Mouse (Mus musculus): ENCODE measurements around the gene Fam160a1.

Fam160a1 gene

DNA sequence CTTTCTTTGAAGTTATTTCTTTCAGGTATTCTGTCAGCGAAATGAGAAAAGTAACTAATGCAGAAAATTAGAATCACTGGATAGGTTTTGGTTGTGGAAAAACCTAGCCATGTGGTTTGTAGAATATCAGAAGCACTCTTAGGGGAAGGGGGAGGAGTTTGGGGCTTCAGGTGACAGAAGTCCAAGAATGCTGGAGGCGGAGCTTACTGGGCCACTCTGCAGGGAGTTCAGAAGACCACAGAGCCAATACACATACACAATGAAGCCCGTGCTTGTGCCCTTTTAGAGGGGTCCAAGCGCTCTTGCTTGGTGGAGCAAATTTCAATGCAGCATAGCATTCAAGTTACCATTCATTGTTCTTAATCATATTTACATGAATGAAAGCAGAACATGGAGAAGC, 68.2 kb downstream of the Fam160a1 start:
- no peak for DNase-seq (ENCODE audit: low spot score)

DNA sequence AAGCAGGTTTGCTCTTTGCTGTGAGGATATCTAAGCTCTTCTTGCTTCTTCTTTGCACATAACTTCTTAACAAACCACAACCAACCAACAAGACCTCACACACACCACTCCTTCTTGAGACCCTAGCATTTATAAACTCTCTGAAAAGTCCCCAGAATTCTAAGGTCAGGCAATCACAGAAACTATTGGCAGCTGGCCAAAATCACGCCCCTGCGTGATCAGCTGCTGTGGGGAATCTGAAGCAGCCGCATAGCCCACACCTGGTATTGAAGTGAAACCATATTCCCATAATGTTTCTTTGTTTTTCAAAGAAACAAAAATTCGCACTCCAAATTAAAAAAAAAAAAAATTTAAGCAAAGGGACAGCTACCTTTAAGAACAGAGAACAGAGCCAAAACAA, 71.0 kb downstream of the Fam160a1 start:
- no peak for DNase-seq (ENCODE audit: low spot score)

DNA sequence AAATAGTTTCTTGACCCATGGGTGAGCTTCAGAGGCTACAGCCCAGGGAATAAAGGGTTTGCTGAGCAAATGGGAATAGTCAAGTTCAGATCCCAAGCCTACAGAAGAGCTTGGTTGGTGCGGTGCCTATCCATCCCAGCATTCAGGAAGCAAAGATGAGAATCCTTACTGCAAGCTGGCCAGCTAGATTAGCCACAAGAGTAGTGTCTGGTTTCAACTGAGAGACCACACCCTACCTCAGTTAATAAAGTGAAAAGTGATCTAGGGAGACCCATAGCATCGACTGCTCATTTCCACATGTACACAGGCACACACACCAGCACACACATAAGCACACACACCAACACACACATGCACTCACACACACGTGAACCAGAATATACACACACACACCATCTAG, 75.3 kb downstream of the Fam160a1 start:
- no peak for DNase-seq (ENCODE audit: low spot score)

DNA sequence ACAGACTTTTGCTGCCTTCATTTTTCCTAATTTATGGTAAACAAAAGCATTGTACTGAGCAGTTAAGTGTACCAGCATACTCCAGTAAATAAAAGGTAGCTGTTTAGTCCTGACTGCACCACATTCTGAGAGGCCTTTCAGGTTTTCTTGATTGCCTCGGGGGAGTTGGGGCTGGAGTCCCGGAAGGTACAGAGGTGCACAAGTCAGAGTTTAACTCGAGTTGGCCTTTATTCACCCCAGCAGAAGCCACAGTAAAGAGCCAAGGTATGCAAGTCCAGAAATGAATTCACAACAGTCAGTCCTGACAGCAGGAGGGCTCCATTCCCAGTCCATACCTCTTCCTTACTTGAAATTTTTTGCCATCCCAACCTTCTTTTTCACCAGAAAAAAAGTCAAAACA, 78.5 kb downstream of the Fam160a1 start:
- no peak for DNase-seq (ENCODE audit: low spot score)

DNA sequence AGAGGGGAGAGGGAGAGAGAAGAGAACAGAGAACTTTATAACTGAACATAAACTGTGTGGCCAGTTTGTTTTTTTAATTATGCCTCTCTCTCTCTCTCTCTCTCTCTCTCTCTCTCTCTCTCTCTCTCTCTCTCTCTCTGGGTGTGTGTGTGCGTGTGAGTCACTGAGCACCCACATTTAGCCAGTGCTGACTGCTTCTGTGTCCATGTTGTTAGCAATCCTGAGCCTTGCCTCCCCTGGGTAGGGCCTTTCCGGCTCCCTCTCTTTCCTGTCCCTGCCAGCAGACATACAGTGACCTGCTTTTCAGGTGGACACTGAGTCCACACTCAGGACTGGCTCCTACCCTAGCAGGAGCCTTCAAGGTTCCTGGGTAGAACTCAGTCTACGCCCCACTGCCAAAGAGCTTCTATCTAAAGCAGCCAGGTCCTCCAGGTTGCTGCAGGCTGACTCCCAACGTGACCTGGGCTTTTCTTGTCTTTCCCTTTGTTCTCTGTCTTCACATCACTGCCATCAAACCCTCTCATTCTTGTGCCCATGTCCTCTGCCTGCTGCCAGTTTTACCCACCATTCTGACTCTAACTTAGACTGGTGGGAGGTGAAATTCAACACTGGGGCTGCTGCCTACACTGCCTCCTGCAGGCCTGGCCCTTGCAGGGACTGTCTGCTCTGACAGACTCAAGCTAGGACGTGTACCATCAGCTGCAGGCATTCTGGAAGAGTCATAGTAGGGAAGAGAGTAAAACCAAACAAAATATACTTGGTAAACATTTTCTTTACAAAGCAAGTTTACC, 83.0 kb downstream of the Fam160a1 start:
- DNase-seq (ENCODE audit: low spot score): no peak

DNA sequence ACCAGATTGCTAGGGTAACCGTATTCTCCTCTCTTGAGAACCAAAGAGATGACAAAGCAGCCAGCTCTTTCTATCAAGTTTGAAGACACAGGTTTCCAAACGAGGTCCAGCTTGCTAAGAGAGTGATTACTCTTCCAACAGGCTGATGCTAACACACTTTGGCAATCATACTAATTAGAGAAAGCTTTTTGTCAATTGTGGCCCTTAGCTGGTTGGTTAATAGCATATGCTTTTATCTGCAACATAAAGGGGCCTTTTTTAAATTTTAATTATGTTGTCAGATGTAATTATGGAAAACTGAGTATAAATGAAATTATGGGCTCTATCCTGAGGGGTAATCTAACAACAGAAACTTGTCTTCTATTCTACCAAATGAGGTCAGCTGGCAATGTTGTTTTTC, 89.9 kb downstream of the Fam160a1 start:
- no peak for DNase-seq (ENCODE audit: low spot score)

DNA sequence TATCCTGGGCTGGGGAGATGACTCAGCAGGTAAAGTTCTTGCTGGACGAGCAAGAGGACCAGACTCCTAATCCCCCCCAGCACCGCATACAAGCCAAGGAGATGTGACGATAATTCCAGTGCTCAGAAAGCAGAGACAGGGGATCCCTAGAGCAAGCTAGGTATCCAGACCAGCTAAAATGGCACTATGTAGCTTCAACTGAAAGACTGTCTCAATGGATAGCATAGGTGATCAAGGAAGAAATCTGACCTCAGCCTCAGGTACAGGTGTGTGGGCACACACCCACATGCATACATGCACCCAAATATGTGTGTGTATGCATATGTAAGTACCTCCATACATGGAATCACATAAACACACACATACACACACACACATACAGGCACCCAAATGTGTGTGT, 91.1 kb downstream of the Fam160a1 start:
- no peak for DNase-seq (ENCODE audit: low spot score)

DNA sequence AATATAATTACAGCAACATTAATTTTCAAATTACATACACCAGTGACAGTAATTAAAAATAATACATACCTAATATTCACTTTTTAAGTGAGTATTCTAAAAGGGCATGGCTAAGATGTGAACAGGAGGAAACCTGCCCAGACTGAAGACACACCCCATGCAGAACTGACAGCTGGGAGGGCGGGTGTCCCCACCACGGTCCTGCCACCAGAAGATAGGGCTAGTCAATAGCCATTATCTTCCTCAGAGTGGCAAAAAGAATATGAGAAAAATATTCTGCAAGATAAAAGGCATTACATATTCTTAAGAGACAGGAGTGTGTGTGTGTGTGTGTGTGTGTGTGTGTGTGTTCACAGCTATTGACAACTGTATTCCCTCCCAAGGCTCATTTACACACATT, 92.0 kb downstream of the Fam160a1 start:
- DNase-seq (ENCODE audit: low spot score): peak; percentile 24

DNA sequence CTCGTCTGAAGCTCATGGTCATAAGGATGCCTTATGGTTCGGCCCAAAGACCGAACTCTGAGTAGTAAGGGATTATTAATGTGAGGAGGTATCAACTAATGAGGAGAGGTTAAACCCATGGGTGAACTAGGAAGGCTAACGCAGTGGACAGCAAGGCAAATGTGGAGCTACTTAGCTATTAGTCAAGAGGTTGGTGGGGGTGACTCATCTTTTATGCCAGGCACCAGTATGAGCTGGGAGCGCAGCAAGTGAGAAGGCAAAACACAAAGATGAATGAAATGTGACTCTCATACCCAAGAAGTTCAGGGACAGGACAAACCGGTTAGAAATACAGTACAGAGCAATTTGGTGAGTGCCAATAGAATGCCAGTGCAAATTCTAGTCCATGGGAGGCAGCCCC, 94.5 kb downstream of the Fam160a1 start:
- DNase-seq (ENCODE audit: low spot score): no peak

DNA sequence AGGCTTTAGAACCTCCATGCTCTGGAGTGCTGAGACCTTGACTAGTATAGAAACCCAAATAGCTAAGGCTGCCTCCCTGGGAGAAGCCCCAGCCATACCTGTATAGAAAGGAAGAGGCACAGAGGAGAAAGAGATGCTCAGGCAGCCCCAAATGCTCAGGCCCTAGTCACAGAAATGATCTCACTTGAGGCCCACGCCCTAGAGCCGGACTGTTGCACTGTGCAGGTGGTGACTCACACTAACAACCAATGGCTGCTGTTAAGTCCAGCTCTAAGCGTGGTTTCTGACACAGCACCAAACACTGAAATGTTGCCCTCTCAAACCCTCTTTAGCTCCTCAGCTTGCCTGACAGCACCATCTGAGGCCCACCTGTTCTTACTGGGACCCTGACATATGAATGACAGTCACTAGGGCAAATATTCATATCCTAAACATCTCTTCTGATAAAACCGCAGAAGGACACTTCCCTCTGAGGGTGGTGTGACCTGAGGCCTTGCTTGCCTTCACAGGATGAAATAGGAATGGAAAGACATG, 101.3 kb downstream of the Fam160a1 start:
- DNase-seq (ENCODE audit: low spot score): no peak

DNA sequence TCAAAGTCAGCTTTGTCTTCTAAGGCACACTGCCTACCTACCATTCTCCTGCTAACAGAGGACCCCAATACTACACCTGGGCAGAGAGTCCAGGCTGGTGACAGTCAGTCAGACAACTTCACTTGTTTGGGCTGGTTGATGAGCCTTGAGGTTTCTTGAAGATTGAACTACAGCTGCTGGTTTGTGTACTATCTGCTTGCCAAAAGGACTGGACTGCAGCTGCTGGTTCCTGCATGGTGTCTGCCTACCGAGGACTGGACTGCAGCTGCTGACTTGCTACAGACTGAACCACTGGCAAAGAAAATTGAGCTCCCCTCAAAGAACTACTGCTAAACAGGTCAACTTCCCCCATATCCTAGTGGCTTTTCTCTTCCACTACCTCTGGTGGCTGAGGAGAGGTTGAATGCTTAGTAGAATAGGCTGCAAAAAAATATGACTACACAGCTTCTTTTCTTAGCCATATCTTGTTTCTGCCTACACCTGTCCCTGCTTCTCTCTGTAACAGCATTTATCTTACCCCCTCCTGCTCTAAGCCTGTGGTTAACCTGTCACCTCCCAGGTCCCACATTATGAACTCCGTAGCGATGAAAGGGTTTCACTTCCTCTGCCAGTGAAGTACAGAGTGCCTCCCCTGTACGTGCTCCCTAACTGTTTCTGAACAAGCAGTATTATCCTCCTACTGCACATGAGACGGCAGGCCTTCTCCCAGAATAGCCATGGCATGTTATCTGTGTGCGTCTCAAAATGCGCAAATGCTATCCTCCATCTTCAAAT, 103.0 kb downstream of the Fam160a1 start:
- no peak for DNase-seq (ENCODE audit: low spot score)

DNA sequence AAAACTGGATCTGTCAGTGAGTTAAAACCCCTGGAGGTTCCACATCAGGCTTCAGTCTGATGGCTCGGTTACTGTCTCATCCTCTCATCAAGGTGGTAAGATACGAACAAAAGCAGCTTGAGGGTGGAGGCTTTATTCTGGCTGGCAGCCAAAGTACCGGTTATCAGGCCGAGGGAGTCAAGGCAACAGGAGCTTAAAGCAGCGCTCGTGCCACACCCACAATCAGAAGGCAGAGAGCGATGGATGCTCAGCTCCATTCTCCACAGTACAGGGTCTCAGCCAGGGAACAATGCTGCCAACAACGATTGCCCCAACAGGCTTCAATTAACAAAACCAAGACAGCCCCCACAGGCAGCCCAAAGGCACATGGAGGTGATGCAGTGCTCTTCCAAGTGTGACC, 106.4 kb downstream of the Fam160a1 start:
- DNase-seq (ENCODE audit: low spot score): no peak

DNA sequence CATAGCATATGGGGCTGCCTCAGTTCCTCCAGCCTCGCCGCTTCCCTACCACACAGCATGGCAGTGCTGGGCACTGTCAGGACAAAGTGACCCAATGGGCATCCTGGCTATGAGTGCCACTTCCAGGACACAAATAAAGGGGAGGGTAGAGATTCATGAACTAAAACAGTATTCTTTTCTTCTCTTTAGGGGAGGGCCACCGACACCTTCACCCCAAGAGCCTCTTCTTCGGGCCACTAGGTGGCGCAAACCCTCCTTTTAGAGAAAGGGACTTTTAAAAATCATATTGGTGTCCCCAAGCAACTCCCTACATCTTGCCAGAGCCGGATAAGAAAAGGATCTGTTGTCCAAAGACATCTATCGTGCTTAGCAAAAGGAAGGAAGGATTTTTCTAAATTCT, 109.7 kb downstream of the Fam160a1 start:
- DNase-seq (ENCODE audit: low spot score): no peak

DNA sequence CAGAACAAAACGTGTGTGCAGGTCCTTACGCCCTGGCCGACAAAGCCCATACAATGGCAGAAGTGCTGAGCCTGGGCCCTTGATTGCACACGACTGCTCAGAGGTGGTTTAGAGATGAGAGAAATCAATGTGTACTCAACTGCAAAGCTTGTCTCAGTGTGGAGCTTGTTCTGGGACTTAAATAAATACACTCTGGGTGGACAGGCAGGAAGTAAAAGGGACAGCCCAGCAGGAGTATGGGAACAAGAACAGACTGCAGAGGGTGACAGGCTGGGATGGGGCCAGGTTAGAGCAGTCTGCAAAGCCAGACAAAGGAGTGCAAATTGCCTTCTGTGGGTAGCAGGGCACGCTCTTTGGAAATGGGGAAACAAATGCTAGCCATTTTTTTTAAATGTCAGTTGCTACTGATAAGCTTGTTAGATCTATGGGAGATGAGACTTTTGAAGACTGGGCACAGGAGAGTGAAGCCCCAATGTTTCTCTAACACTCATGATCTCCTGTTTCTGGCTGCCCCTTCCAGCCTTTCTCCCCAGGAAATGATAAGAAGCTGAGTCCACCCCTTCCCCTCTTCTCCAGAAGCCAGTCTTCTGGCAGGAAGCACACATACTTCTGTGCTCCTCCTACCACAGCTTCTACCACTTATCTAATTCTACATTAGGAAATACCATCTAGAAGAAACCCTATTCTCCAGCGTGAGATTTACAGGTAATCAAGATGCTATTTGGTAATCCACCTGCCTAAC, 113.8 kb downstream of the Fam160a1 start:
- DNase-seq (ENCODE audit: low spot score): no peak

DNA sequence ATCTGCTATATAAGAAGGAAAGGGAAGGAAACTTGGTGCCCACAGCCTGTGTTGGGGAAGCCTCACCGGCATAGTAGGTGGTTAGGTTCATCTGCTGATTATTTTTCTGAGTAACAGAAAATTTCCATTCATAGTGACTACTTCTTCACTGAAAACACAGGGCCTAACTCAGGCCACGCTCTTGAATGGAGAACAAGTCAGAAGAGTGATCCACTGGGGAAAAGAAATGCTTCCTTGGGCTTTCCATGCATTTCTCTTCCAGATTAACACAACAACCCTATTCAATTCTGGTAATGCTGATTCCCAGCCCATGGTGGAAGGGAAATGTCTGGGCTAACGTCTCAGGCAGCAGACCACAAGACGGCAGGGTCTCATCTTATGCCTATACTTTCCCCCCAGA, 118.6 kb downstream of the Fam160a1 start:
- DNase-seq (ENCODE audit: low spot score): no peak

DNA sequence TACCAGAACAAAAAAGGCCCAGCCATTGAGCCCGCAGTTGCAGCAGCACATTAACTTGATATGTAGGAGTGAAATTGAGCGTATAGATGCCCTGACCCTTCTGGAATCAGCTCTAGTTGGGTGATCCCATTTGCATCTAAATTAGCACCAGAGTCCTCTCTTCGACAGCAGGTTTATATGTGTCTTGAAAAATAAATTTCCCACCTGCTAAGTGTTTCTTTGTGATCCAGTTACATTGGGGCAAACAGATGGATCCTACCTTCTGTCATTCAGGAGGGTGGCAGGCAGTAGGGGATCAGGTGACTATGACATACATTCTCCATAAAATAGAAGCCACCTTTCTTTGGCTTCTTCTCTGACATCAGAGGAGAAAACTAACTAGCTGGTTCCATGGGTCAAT, 122.0 kb downstream of the Fam160a1 start:
- DNase-seq (ENCODE audit: low spot score): no peak

DNA sequence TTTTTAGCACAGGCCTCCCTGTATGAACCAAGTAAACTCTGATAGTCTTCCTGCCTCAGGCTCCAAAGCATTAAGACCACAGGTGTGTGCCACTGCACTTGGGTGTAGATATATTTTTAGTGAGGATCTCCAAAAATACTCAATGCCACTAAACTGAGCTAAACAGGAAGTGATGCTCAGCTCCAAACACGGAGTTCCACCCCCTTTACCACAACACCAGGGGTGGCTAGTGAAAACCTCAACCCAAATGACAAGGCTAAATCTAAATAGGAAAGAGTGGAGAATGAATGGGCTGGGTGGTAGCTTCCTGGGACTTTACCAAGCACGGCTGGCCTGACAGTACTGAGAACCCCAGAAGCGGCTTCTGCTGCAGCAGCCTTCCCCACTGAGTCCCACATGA, 124.1 kb downstream of the Fam160a1 start:
- DNase-seq (ENCODE audit: low spot score): no peak

DNA sequence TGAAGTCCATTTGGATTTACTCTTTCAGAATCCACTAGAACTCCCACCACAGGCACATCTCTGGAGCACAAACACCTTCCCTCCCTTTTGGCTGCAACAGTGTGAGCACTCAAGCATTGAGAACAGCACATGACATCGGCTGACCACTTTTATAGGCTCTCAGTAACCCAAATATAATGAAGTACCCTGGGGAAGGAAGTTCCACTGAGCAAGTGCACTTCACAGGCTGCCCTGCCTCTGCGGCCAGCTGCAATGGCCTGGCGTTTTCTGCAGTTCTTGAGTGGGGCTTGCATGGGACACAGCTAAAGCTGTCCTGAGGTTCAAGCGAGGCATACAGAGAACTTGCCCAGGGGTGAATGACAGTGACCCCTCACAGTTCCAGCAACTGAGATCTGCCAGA, 126.0 kb downstream of the Fam160a1 start:
- DNase-seq (ENCODE audit: low spot score): no peak

DNA sequence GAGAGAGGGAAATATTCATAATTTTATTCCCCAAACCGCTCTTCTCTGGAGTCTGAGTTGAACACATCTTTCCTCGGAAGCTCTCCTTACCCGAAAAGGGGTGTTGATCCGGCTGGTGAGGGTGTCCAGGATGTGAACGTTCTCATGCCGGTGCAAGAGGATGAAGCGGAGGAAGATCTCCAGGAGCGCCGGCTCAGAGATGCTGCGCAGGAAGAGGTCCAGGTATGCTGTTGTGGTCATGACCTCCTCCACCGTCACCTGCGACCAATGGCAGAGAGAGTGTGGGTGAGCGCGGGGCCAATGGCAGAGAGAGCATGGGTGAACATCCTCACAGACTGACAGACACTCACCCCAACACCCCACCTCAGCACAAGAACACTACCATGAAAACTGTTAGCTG, 128.8 kb downstream of the Fam160a1 start:
- DNase-seq (ENCODE audit: low spot score): no peak

DNA sequence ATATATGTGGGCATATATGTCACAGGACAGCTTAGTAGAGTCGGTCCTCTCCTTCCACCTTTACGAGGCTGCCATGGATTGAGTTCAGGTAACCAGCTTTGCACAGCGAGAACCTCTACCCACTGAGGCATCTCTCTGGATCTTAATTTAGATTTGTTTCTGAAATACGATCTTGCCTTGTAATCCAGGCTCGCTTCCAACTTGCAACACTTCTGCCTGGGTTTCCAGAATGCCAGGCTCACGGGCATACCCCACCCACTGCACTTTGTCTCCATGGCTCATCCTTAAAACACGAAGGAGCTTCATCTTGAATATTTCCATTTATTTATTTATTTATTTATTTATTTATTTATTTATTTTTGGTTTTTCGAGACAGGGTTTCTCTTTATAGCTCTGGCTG, 131.8 kb downstream of the Fam160a1 start:
- DNase-seq (ENCODE audit: low spot score): no peak

DNA sequence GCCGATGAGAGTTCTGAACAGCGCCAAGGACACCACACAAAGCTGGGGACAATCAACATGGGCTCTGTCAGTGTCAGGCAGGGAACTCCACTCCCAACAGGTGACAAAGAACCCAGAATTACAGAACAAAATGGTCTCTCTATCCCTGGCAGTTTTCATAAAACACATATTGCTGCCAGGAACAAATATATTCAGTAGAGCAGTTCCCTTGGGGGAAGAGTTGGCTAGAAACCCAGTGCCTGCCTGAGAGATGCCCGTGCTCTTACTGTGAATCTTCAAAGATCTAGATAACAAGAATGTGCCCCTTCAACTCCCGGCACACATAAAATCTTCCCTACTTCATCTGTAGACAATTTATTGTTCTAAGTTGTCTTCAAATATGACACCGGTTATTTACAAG, 133.5 kb downstream of the Fam160a1 start:
- DNase-seq (ENCODE audit: low spot score): no peak

DNA sequence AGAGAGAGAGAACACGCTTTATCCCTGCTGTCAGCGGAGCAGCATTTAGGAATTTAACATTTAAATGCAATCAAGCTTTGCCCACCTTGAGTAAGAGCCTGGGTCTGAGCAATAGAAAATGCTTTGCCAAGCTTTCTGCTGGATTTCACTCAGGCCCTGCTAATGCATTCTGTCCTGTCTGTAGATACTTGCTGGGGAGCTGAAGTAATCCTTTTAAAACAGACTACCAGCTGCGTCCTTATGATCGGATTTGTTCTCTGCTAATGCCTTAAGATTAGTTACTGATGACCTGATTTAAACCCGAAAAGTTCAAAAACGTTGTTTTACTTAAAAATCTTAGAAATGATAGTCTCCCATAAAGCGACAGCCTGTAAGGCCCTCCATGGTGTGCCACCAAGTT, 136.0 kb downstream of the Fam160a1 start:
- no peak for DNase-seq (ENCODE audit: low spot score)

DNA sequence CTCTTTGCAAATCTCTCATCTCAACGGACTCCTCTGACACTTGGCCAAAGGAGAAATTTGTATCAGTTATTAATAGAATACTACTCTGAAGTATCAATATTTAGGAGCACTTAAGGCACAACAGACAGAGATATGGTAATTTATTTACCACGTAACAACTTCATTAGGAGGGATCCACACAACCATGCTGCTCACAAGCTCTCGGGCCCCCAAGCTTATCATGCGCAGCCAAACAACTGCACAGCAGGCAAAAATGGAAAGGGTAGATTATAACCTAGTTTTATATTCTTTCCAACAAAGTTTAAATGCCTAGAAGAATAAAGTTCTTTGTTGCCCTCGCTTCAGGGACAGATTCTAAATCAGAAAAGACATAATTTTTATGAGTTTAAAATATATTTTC, 137.1 kb downstream of the Fam160a1 start:
- DNase-seq (ENCODE audit: low spot score): no peak
